Comparison of ENCODE assay signal across 8 mouse cellular contexts in the genomic region with DNA sequence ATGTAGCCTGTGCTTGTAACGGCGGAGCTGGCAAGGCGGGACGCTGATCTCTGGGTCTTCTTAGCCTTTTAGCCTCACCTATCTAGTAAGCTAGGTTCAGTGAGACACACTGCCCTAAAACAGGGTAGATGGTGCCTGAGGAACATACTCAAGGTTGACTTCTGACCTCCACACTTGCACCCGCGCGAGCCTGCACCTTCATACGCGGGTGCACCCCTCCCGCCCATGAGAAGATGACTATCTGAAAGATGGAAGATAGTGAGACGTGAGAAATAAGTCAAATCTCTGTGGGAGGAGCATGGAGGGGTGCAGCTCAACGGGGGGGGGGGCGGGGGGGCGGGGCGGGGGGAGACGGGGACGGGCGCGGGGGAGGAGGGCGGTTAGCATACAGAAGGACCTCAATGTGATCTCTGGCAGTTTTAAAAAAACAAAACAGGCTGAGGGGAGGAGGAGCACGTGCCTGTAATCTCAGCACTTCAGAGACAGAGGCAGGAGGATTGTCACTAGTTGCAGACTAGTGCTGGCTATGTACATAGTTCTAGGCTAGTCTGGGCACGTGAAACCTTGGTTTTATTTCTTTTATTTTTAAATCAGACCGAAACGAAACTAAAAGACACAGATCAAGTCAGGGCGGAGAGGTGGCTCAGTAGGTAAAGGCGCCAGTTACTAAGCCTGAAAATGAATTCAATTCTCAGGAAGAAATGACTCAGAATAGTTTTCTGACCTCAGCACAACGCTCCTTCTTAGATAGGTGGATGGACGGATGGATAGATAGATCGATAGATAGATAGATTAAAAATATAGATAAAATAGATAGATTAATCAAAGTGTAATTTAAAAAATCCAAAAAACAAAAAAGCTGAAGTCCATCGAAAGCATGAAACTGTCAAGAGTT. TPM values are rescaled to one million over a fixed set of nuclear protein-coding genes. Genes with fewer than 3 reads are reported as not detected.
DNase-seq lines count a peak whose midpoint lies in the region; ATAC-seq and TF ChIP-seq lines count a peak whose summit lies in the region.

No protein-coding gene starts in this region.

- no peak overlapping the region for H3K9ac ChIP-seq in intestine, embryonic 16.5 days (ENCODE audit: low read depth, low read length)

- peaks cover 6% of the 10 kb centered on the region for H3K4me1 ChIP-seq in spleen, adult 2 months (ENCODE audit: control insufficient read depth, insufficient read depth, insufficient read length)
- H3K4me1 ChIP-seq in intestine, embryonic 16.5 days (ENCODE audit: control insufficient read depth, insufficient read depth, low read length), result peaks cover 26% of the 10 kb centered on the region

- peak; percentile 44 to 72 for DNase-seq in adrenal gland, adult (ENCODE audit: inconsistent age in 2 of 2, low spot score in 1 of 2)
- DNase-seq in adrenal gland, adult 8-10 months, result no peak
- peak in 1 of 2 experiments; percentile 47 for DNase-seq in spleen, adult 2 months (ENCODE audit: low read depth in 1 of 2, low spot score in 2 of 2)
- no peak for DNase-seq in spleen, adult 12 weeks (ENCODE audit: low spot score)
- peak; percentile 86 for DNase-seq in naive thymus-derived CD4-positive, alpha-beta T cell, adult 2 months (ENCODE audit: low read depth)
- no peak for DNase-seq in left cerebral cortex, adult 18-20 months (ENCODE audit: low spot score in 2 of 2)
- DNase-seq in gastrocnemius, postnatal 4 days (ENCODE audit: low spot score in 2 of 2), result no peak

- 0 out of 2 replicates have a peak, but pooled peaks cover 1% of the 10 kb centered on the region for H3K36me3 ChIP-seq in spleen, adult 2 months (ENCODE audit: control insufficient read depth, insufficient read depth, low read length)
- no peaks in the 10 kb centered on the region for H3K36me3 ChIP-seq in intestine, embryonic 16.5 days (ENCODE audit: control insufficient read depth, insufficient read depth, low read length)

- no peak for TF ChIP-seq CTCF in spleen, adult 2 months (IDR thresholded peaks at IDR 0.05; ENCODE audit: extremely low read depth, insufficient read depth, insufficient read length, insufficient replicate concordance)

- H3K4me2 ChIP-seq in intestine, embryonic 16.5 days (ENCODE audit: low read depth, low read length), result peak overlapping the region; percentile 43

- WGBS in spleen, adult 2 months, result 15% methylated on average over 29 of the region's 30 CpGs
- 37% methylated on average over 22 of the region's 30 CpGs for WGBS in intestine, embryonic 16.5 days

- 0 out of 2 replicates have a peak, but pooled peaks have one; percentile 2 for ATAC-seq in intestine, embryonic 16.5 days

- TF ChIP-seq POLR2A in spleen, adult 2 months (IDR thresholded peaks at IDR 0.05; ENCODE audit: low read depth, low read length), result no peak

- peak overlapping the region; percentile 66 for H3K27ac ChIP-seq in spleen, adult 2 months (ENCODE audit: insufficient read depth, low read length)
- H3K27ac ChIP-seq in intestine, embryonic 16.5 days (ENCODE audit: low read length), result no peak overlapping the region

- H3K4me3 ChIP-seq in spleen, adult 2 months (ENCODE audit: extremely low read depth, insufficient read depth, insufficient read length), result peak overlapping the region; percentile 58
- H3K4me3 ChIP-seq in intestine, embryonic 16.5 days (ENCODE audit: low read length), result peak overlapping the region; percentile 96

- no peaks in the 10 kb centered on the region for H3K9me3 ChIP-seq in intestine, embryonic 16.5 days (ENCODE audit: control insufficient read depth, low read length)

- H3K27me3 ChIP-seq in spleen, adult 2 months (ENCODE audit: control insufficient read depth, insufficient read depth, low read length), result no peaks in the 10 kb centered on the region
- H3K27me3 ChIP-seq in intestine, embryonic 16.5 days (replicated peaks; ENCODE audit: control insufficient read depth, insufficient read depth, low read length), result no peaks in the 10 kb centered on the region

RNA-seq across cellular contexts. Expression of a gene that starts 0.8 kb away (rescaled TPM):
- total RNA-seq in adrenal gland, adult 8-10 months (2022), result 100 to 1,000 TPM in 1 of 4 experiments, 10 to 100 TPM in 3; 68.5 to 105 (median 78.0) TPM
- polyA plus RNA-seq in spleen, adult 2 months (2012; rRNA removed), result 36.7 and 38.5 TPM in 2 replicates
- 100 and 113 TPM in 2 replicates for polyA plus RNA-seq in intestine, embryonic 16.5 days (2015; fragmentation: Nextera tagmentation; extraction: Ambion mirVana)
- total RNA-seq in left cerebral cortex, adult 18-20 months (2021), result 10 to 100 TPM; 20.2 to 23.7 TPM
- 10 to 100 TPM; 22.0 to 22.4 TPM for total RNA-seq in gastrocnemius, postnatal 4 days (2021)

RNA-seq across cellular contexts. Expression of a gene that starts 41.6 kb away (rescaled TPM):
- 10 to 100 TPM; 37.9 to 45.9 (median 44.1) TPM for total RNA-seq in adrenal gland, adult 8-10 months (2022)
- 9.8 and 10.1 TPM in 2 replicates for polyA plus RNA-seq in spleen, adult 2 months (2012; rRNA removed)
- 48.1 and 52.2 TPM in 2 replicates for polyA plus RNA-seq in intestine, embryonic 16.5 days (2015; fragmentation: Nextera tagmentation; extraction: Ambion mirVana)
- total RNA-seq in left cerebral cortex, adult 18-20 months (2021), result 10 to 100 TPM; 93.8 to 96.2 TPM
- 10 to 100 TPM; 44.3 to 46.6 TPM for total RNA-seq in gastrocnemius, postnatal 4 days (2021)

RNA-seq across cellular contexts. Expression of a gene that starts 51.5 kb away (rescaled TPM):
- 10 to 100 TPM; 29.9 to 46.1 (median 34.1) TPM for total RNA-seq in adrenal gland, adult 8-10 months (2022)
- 237 and 317 TPM in 2 replicates for polyA plus RNA-seq in spleen, adult 2 months (2012; rRNA removed)
- polyA plus RNA-seq in intestine, embryonic 16.5 days (2015; fragmentation: Nextera tagmentation; extraction: Ambion mirVana), result 82.5 and 86.6 TPM in 2 replicates
- total RNA-seq in left cerebral cortex, adult 18-20 months (2021), result 1 to 10 TPM; 3.6 to 5.0 TPM
- total RNA-seq in gastrocnemius, postnatal 4 days (2021), result 10 to 100 TPM; 27.5 to 32.2 TPM

Comparison
In these comparisons a context has a peak if more than half of its experiments do, and no peak if none do; other contexts are left out.
1. DNase-seq: peak in adrenal gland, adult (2 of 2) and naive thymus-derived CD4-positive, alpha-beta T cell, adult 2 months (single experiment); none in adrenal gland, adult 8-10 months (single experiment), spleen, adult 12 weeks (single experiment), left cerebral cortex, adult 18-20 months (0 of 2) and gastrocnemius, postnatal 4 days (0 of 2).
2. RNA of a gene that starts 51.5 kb away (total RNA-seq): 29.9 to 46.1 TPM in adrenal gland, adult 8-10 months and 27.5 to 32.2 TPM in gastrocnemius, postnatal 4 days; 3.6 to 5.0 TPM in left cerebral cortex, adult 18-20 months; every median in the first group is over 4 times any median in the second.